Mouse (Mus musculus): Measurements from ENCODE around the gene Cerkl. TPM values are rescaled to one million over a fixed set of nuclear protein-coding genes. Genes with fewer than 3 reads are reported as not detected.

The Cerkl gene
- total and polyA plus RNA-seq, 2 experiments from 2014 or later, result 2.1 to 2.5 TPM

DNA sequence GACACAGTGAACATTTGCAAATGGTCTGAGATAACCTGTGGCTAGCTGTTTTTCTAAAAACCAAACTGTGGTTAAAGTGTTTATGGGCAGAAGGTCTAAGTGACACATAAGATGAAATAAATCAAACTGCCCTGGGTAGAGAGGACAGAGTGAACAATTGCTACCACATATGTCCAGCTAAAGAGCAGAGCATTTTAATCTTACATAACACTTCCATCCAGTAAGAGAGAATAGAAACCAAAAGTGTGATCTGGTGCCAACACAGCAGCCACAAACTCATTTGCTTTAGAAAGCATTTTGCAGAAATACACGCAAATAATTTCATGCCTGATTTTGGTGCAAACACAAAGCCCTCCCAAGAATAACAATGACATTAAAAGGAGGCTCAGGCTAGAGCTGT lies 117.6 kb downstream of the Cerkl start:
- Histone ChIP-seq H3K27ac (no peak overlapping the region), H3K27me3 (ENCODE audit: insufficient read depth, low read length) (no peaks in the 10 kb centered on the region), H3K4me1 (ENCODE audit: insufficient read depth, low read length) (no peaks in the 10 kb centered on the region), H3K9ac (replicated peaks; ENCODE audit: low read length) (no peak overlapping the region), H3K4me2 (ENCODE audit: low read depth, low read length) (no peak overlapping the region), H3K36me3 (ENCODE audit: insufficient read depth, low read length) (no peaks in the 10 kb centered on the region), H3K4me3 (ENCODE audit: low read length) (no peak overlapping the region), H3K9me3 (ENCODE audit: low read length) (no peaks in the 10 kb centered on the region)
- ATAC-seq (no peak), DNase-seq (ENCODE audit: low spot score) (no peak)
- 21% methylated on average over 1 of the region's 1 CpGs for WGBS
- no peak for TF ChIP-seq CTCF (IDR thresholded peaks at IDR 0.05; ENCODE audit: low read depth)

DNA sequence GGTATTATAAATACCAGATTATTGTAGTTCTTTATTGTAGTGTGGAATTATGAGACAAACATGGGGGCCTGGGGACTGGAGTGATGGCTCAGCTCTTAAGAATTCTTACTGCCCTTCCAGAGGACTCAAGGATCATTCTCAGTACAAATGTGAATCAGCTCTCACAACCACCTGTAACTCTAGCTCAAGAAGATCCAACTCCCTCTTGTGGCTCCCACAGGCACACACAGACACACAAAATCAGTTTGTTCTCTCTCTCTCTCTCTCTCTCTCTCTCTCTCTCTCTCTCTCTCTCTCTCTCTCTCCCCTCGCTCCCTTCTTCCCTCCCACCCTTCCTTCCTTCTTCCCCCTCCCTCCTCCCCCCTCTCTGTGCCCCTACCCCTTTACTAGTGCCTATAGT lies 120.4 kb downstream of the Cerkl start:
- no peak overlapping the region for H3K27ac ChIP-seq
- DNase-seq (ENCODE audit: low spot score), result no peak

DNA sequence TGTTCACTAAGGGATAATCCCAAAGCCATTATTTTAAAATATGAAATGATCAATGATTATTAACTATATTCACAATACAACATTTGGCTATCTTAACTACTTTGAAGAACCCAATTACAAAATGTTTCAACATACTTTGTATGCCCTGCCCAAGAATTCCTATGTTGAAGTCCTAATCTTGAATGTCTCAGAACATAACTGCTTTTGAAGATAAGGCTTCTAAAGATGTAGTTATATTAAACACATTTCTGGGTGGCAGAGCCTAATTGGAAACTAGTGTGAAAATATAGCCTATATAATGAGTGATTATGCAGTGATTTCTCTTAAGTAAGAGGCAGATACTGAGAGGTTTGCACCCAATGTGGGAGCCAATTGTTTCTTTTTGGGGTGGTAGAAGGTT lies 121.9 kb downstream of the Cerkl start:
- no peak overlapping the region for H3K27ac ChIP-seq
- DNase-seq (ENCODE audit: low spot score) (no peak), ATAC-seq (no peak)
- H3K36me3 ChIP-seq (ENCODE audit: insufficient read depth, low read length), result no peaks in the 10 kb centered on the region
- H3K4me2 ChIP-seq (ENCODE audit: low read depth, low read length), result no peak overlapping the region
- no peak overlapping the region for H3K4me3 ChIP-seq (ENCODE audit: low read length)
- TF ChIP-seq CTCF (IDR thresholded peaks at IDR 0.05; ENCODE audit: low read depth), result no peak
- H3K9me3 ChIP-seq (ENCODE audit: low read length), result no peaks in the 10 kb centered on the region
- H3K4me1 ChIP-seq (ENCODE audit: insufficient read depth, low read length), result no peaks in the 10 kb centered on the region
- H3K27me3 ChIP-seq (ENCODE audit: insufficient read depth, low read length), result no peaks in the 10 kb centered on the region
- no peak overlapping the region for H3K9ac ChIP-seq (replicated peaks; ENCODE audit: low read length)

More for the DNA sequence above, 120.4 kb downstream of the Cerkl start:
- Histone ChIP-seq H3K27me3 (ENCODE audit: insufficient read depth, low read length) (no peaks in the 10 kb centered on the region), H3K9me3 (ENCODE audit: low read length) (no peaks in the 10 kb centered on the region), H3K4me2 (ENCODE audit: low read depth, low read length) (no peak overlapping the region), H3K9ac (replicated peaks; ENCODE audit: low read length) (no peak overlapping the region), H3K4me1 (ENCODE audit: insufficient read depth, low read length) (no peaks in the 10 kb centered on the region), H3K36me3 (ENCODE audit: insufficient read depth, low read length) (no peaks in the 10 kb centered on the region), H3K4me3 (ENCODE audit: low read length) (no peak overlapping the region)
- no peak for ATAC-seq
- TF ChIP-seq CTCF (IDR thresholded peaks at IDR 0.05; ENCODE audit: low read depth), result peak; percentile 20; the same call in 1 of the 2 replicates
- 82% methylated on average over 1 of the region's 1 CpGs for WGBS

DNA sequence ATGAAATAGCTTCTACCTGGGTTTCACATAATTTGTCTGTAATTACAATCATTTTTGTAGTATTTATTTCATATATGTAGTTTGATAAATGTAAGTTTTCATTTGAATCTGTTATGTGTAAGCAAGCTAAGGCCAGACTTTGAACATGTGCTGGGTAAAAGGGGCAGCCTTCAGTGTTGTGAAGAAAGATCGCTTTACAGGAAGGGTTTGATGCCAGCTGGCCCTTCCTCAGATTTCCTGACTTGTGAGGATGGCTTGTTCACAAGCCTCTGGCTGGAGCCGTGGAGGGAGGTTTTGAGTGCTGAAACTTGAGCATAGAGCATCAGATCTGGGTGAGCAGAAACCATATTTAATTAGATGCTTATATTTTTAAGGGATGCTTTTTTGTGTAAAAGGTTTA lies 128.5 kb downstream of the Cerkl start:
- Histone ChIP-seq H3K9ac (replicated peaks; ENCODE audit: low read length) (no peak overlapping the region), H3K4me2 (ENCODE audit: low read depth, low read length) (no peak overlapping the region), H3K4me1 (ENCODE audit: insufficient read depth, low read length) (no peaks in the 10 kb centered on the region), H3K27ac (no peak overlapping the region), H3K9me3 (ENCODE audit: low read length) (no peaks in the 10 kb centered on the region), H3K27me3 (ENCODE audit: insufficient read depth, low read length) (no peaks in the 10 kb centered on the region), H3K4me3 (ENCODE audit: low read length) (no peak overlapping the region), H3K36me3 (ENCODE audit: insufficient read depth, low read length) (no peaks in the 10 kb centered on the region)
- no peak for TF ChIP-seq CTCF (IDR thresholded peaks at IDR 0.05; ENCODE audit: low read depth)
- 53% methylated on average over 2 of the region's 2 CpGs for WGBS
- ATAC-seq, result no peak
- DNase-seq (ENCODE audit: low spot score), result no peak

GRCm38 (mm10) chr2:79316182-79316880 lies 140.3 kb downstream of the Cerkl start:
- Histone ChIP-seq H3K4me1 (ENCODE audit: insufficient read depth, low read length) (no peaks in the 10 kb centered on the region), H3K4me2 (ENCODE audit: low read depth, low read length) (no peak overlapping the region), H3K9ac (replicated peaks; ENCODE audit: low read length) (no peak overlapping the region), H3K36me3 (ENCODE audit: insufficient read depth, low read length) (no peaks in the 10 kb centered on the region), H3K9me3 (ENCODE audit: low read length) (no peaks in the 10 kb centered on the region), H3K27me3 (ENCODE audit: insufficient read depth, low read length) (no peaks in the 10 kb centered on the region), H3K27ac (no peak overlapping the region), H3K4me3 (ENCODE audit: low read length) (no peak overlapping the region)
- 72% methylated on average over 9 of the region's 9 CpGs for WGBS
- no peak for TF ChIP-seq CTCF (IDR thresholded peaks at IDR 0.05; ENCODE audit: low read depth)
- DNase-seq (ENCODE audit: low spot score), result peak; percentile 16
- peak; percentile 66; the same call in 1 of the 2 replicates for ATAC-seq

GRCm38 (mm10) chr2:79315108-79315507 lies 141.5 kb downstream of the Cerkl start:
- no peak for TF ChIP-seq CTCF (IDR thresholded peaks at IDR 0.05; ENCODE audit: low read depth)
- Histone ChIP-seq H3K27me3 (ENCODE audit: insufficient read depth, low read length) (no peaks in the 10 kb centered on the region), H3K27ac (no peak overlapping the region), H3K9ac (replicated peaks; ENCODE audit: low read length) (no peak overlapping the region), H3K36me3 (ENCODE audit: insufficient read depth, low read length) (no peaks in the 10 kb centered on the region), H3K4me2 (ENCODE audit: low read depth, low read length) (no peak overlapping the region), H3K4me1 (ENCODE audit: insufficient read depth, low read length) (no peaks in the 10 kb centered on the region), H3K4me3 (ENCODE audit: low read length) (no peak overlapping the region), H3K9me3 (ENCODE audit: low read length) (no peaks in the 10 kb centered on the region)
- DNase-seq (ENCODE audit: low spot score) (peak; percentile 42), ATAC-seq (no peak)
- 81% methylated on average over 4 of the region's 4 CpGs for WGBS

DNA sequence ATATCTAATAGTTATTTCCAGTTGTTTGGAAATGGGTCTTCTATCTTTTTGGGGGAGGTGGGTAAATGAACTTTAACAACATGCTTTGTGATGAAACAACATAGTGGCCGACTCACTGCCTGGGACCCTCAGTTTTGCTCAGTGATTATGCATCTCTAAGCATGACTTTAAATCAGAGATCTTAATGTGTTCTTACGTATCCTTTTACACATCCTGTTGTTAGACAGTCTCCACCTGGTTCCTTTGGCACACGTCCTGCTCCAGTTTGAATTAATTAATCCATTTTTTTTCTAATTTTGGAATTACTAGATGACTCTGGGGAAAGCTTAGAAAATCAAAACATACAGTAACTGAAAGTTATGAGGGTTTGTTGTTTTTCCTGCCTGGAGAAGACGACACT lies 144.1 kb downstream of the Cerkl start:
- Histone ChIP-seq H3K27ac (no peak overlapping the region), H3K27me3 (ENCODE audit: insufficient read depth, low read length) (no peaks in the 10 kb centered on the region), H3K9ac (replicated peaks; ENCODE audit: low read length) (no peak overlapping the region), H3K4me2 (ENCODE audit: low read depth, low read length) (no peak overlapping the region), H3K9me3 (ENCODE audit: low read length) (no peaks in the 10 kb centered on the region), H3K4me3 (ENCODE audit: low read length) (no peak overlapping the region), H3K36me3 (ENCODE audit: insufficient read depth, low read length) (no peaks in the 10 kb centered on the region), H3K4me1 (ENCODE audit: insufficient read depth, low read length) (no peaks in the 10 kb centered on the region)
- DNase-seq (ENCODE audit: low spot score) (no peak), ATAC-seq (no peak)
- WGBS, result 61% methylated on average over 4 of the region's 4 CpGs
- no peak for TF ChIP-seq CTCF (IDR thresholded peaks at IDR 0.05; ENCODE audit: low read depth)
